Mouse (Mus musculus): ENCODE measurements at regions not wholly inside any gene's neighbourhood (a gene's known extent, or its start where the extent isn't known, plus 50 kb on each side); places are given as distances from the start of the nearest gene placed in this dataset.

DNA sequence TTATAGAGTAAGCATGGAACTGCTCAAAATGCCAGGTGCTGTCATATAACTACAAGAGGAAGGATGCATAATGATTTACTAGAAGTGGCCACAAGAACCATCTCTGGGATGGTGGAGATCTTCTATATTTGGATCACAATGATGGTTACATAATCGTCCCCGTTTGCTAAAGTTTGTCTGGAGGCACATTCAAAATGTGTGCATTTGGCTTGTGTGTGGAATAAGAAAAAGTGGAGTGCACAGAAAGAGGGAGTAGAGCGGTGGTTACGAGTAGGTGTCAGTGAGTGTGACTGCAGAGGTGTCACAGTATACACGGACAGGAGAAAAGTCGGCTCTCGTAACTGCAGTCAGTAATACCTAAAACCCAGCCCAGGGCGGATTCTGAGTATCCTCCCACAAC is 238.3 kb upstream of the Cnr1 start:
- DNase-seq (ENCODE audit: low spot score in 2 of 2) = peak in 1 of 2 experiments; percentile 39

DNA sequence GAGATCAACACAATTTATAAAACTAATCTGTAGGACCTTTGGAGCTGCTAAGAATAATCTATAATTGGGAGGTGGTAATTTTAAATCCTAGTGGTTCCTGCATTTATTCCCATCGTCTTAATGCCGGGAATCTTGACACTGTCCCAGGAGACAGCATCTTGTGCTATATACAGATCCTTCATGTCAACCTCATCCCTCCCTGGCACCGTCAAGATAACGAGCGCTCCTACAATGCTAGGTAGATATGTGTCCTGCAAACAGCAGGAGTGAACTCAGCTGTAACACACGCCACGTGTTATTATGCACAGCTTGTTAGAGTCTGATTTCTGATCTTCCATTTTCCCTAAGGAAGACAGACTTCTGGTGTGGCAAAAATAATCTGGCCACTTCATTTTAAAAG is 237.0 kb upstream of the Cnr1 start:
- DNase-seq (ENCODE audit: low spot score in 2 of 2) = no peak

DNA sequence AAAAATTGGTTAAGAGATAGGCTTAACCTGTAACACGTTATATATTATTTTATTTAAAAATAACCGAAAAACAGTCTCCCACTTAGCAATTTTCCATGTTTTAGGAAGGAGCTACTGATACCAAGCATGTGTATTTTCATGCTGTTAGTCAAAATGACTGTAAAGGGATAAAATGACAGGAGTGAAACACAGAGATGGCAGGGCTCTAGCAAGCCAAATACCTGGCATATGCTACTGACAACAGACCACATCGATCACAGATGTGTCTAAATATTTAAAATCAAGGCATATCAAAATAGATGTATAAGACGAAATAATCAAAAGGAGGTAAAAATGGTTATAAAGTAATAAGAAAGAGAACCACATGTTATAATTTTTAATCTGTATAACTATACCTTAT is 231.0 kb upstream of the Cnr1 start:
- DNase-seq (ENCODE audit: low spot score in 2 of 2) = no peak

DNA sequence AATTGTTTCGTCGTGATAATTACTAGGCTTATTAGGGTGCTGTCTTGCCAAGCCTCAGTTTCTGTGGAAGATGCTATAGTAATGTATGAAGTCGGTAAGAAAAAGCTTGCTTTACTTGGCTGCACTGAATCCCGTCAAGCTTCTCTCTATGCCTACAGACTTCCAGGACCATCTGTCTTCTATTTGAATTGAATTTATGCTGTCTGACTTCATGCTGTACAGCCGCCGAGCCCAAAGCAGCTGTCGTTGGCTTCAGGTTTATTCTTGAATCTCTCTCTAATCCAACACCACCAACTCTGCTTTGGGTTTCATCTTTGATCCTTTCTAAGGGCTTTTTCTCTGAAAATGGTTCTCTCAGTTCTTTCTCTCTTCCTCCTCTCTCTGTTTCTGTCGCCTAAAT is 227.4 kb upstream of the Cnr1 start:
- DNase-seq (ENCODE audit: low spot score in 2 of 2) = peak; percentile 61 to 72

DNA sequence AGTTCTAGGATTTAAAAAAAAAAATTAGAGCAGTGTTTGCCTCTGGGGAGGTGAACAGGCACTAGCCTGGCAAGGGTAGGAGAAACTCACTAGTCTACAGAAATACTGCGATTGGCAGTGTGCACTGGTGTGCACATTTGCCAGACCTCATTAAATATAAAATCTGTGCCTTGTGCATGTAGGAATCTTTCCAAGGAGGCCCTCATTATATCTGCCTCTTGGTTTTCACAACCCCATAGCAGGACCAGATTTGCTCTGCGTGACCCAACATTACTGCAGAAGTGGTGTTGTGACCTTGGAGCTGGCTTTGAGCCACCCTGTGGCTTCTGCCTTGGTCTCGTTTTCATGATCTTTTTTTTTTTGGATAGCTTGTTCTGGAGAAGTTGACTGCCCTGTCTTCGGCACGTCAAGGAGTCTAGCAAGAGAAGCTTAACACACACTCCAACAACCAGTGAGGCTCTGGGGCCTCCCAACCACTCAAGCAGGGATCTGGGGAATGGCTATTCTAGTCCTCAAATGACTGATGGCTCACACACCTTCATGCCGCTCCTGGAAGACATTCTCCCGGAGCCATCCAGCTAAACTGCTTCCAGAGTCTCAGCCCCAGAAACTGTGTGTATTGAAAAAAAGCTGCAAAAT is 222.2 kb upstream of the Cnr1 start:
- DNase-seq (ENCODE audit: low spot score in 2 of 2) = peak in 1 of 2 experiments; percentile 1

DNA sequence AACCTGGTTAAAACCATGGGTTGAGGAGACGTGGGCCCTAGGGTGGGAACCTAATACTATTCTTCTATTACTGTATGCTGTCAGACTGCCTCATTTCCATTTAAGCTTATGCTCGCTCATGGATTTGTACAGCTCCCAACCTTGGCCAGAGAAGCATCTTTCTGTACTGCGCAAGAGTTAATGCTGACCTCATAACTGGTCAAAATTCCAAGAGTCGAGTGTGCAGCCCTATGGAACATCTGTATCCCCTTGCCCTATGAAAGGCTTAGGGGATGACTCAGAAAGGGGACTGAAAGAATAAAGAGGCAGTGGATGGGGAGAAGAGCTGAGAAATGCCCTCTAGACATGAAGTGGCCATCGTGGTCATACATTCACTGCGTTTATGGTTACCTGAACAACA is 218.7 kb upstream of the Cnr1 start:
- DNase-seq (ENCODE audit: low spot score in 2 of 2) = peak in 1 of 2 experiments; percentile 0

DNA sequence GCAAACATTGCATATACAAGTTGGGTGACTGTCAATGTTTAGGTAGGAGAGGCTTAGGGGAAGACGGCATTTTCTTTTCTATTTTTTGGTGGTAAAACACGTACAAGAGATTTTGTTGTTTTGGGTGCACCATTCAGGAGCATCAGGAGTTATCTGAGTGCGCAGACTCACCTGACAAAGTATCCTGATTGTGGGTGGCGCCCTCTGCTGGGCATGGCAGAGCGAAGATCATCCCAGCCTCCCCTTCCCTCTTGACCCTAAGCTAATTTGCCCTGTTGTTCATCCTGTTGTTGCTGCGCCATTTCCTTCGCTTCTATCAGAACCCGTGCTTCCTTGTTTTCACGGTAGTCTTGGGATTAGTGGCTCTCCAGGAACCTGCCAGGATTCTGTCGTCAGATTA is 217.6 kb upstream of the Cnr1 start:
- DNase-seq (ENCODE audit: low spot score in 2 of 2) = no peak

DNA sequence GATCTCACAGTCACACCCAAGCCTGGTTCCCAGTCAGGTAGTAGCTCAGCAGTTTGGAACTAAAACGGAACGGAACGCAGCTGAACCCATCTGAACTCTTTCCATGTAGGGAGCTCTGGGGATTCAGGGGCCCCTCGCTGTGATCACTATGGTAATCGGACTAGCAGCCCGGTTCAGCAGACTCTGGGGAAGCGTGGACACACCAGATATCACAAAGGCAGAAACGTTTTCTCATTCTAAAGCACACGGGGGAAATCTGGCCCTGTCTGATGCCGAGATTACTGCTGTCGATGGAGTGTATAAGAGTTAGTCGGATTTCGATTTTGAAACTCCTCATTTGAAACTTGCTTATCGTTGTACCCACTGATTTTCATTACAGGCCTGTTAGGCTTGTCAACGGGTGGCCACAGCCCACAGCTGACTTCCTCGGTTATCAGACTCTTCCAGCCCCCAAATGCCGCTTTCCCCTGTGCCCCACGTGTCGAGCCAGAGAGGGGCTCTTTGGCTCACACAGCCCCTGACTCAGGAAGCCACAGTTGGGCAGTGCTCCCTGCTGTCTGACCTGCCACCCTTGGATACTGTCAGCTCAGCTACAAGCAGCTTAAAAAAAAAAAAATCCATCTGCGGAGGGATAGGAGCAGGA is 207.8 kb upstream of the Cnr1 start:
- no peak for DNase-seq (ENCODE audit: low spot score in 2 of 2)

DNA sequence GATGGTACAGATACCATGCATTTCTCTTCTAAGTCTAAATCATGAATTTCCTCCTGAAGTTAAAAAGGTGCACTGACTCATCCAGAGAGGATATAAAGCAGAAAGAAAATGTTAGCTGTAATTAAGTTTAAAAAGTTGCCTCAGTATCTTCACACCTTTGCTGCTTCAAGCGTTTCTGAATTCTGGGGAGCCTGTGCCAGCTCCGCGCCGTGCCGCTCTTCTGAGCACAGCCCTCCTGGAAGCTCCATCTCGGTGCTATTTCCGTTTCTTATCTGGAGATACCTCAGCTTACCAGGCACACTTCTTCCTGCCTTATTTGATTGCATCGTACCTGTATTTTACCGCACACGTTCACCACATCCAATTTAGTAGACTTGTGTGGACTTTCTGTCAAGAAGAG is 203.4 kb upstream of the Cnr1 start:
- peak in 1 of 2 experiments; percentile 34 for DNase-seq (ENCODE audit: low spot score in 2 of 2)

DNA sequence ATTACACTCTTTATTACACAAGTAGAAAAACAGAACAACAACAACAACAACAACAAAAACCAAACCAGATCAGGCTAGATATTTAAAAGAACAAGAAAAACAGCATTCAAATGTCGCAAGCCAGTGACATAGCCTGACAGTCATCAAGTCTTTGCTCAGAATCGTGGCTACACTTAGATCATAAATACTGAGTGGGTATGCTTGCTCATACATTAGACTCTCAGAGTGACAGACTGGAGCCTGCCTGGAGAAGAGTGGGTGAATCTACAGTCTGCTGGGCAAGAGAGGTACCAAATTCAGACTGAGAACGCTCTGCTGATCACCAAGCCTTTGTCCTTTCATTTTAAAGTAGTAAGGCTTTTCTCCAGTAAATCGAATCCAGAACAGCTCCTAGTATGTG is 202.4 kb upstream of the Cnr1 start:
- no peak for DNase-seq (ENCODE audit: low spot score in 2 of 2)

DNA sequence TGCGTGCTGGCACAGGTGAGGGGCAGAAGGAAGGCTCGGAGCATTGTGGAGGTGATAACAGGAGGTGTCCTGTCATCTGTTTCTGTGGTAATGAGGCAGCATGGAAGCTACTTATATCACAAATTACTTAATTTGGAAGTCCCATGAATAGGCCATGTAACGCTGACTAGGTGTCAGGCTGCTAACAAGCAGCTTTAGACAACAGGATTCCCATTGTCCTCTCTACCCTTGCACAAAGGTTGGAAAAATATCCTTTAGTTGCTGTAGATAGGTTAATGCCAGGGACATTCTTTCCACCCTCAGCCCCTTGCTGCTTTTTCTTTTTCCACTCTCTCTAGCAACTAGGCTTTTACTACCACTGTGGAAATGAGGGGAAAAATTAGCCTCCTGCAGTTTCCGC is 192.6 kb upstream of the Cnr1 start:
- no peak for DNase-seq (ENCODE audit: low spot score in 2 of 2)

DNA sequence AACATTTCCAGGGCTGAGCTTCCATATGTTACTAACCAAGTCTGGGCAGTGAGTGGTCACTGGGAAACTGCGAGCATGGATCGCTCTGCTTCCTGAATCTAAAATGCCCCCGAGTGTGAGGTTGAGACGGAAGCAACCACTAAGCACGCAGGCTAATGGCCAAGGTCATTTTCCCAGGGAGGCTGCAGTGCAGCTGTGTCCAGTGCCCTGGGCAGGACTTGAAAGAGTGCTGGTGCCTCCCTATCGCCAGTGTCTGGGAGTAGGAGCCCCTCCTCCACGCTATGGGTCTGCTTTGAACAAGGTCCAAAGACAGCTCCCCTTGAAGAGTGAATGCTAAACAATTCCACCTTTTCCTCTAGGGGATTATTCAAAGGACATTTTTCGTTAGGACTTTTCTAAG is 189.5 kb upstream of the Cnr1 start:
- DNase-seq (ENCODE audit: low spot score in 2 of 2) = no peak

DNA sequence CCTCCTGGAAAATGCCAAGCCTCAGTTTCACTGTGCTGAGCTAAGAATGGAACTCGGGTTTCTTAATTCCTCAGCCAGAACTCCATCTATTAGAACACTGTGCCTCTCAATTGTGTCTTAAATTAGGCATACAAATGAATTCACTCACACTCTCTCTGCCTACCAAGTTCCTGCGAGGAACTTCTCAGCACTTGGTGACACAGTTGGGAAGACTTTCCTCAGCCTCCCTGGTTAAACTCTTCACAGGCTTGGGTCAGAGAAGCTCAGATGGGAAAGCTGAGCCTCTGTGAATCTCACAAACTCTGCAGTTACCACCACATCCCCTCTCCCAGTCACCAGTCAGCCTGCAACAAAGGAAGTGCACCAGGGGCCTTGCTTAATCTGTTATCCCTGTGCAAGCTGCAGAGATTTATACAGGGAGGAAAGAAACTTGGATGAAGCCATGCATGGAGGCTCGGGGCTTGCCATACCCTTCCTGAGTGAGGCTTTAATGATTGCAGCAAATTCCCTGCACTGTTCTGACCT is 188.9 kb upstream of the Cnr1 start:
- peak in 1 of 2 experiments; percentile 37 for DNase-seq (ENCODE audit: low spot score in 2 of 2)

DNA sequence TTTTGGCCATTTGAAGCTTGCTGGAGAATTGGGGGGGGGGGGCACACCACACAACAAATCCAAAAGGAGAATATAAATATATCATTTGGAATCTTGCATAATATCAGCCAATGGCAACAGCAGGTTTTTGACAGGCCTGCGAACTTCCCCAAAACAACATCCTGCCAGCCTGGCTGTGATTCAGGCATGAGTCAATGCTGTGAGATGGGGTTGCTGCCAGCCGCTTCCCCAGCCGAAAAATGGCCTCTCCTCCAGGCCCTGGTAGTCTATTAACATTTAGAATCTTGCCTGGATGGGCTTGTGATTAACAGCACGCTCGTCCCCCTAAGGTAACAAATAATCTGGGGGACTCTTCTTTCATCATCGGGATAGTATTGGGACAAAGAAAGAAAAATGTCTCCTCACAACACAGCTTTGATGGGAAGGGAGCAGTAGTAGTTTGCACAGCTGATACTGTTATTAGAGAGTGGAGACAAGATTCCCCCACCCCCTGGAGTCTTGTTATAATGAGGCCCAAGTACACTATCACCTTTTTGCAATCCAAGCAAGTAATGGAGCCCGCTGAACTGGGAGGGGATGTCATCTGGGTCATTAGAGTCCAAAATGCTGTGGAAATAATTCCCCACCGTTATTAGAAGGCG is 188.2 kb upstream of the Cnr1 start:
- DNase-seq (ENCODE audit: low spot score in 2 of 2) = peak in 1 of 2 experiments; percentile 81

DNA sequence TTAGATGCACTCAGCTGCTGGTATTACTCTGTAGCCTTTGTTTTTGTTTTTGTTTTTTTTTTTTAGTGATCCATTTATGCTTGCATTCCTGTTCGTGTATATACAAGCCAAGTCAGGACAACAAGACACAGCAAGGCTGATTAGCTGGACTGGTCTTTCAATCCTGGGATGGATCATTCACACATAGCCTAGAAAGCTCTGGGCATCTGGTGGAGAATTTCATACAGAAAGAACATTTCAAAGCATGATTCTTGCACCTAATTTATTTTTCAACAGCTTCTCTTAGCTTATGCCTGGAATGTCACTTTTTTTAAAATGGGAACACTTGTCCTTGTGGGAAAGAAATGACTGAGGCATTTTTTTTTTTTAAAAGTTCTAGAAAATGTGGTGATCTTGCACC is 187.1 kb upstream of the Cnr1 start:
- DNase-seq (ENCODE audit: low spot score in 2 of 2) = no peak

DNA sequence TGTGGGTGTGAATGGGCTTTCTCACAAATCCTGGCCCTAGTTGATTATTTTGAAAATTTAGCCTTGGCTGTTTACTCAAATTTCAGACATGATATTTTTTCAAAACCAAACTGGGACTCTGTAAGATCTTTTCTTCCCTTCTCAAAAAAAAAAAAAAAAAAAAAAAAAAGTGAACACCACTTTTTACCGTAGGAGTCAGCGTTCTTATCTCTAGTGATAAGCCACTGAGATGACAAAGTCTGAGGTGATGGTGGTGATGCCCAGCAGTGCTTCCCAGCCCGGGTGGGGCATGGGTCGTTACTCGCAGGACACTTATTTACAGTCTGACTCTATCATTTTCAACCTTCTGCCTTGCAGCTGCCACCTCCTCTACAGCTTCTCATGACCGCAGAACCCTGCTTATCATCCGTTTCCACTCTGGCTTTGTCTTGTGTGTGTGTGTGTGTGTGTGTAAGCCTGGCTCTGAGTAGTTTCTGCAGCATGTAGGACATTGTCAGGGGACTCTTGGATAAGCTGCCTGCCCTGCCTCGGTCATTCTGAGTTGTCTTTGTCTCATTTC is 186.5 kb upstream of the Cnr1 start:
- no peak for DNase-seq (ENCODE audit: low spot score in 2 of 2)

DNA sequence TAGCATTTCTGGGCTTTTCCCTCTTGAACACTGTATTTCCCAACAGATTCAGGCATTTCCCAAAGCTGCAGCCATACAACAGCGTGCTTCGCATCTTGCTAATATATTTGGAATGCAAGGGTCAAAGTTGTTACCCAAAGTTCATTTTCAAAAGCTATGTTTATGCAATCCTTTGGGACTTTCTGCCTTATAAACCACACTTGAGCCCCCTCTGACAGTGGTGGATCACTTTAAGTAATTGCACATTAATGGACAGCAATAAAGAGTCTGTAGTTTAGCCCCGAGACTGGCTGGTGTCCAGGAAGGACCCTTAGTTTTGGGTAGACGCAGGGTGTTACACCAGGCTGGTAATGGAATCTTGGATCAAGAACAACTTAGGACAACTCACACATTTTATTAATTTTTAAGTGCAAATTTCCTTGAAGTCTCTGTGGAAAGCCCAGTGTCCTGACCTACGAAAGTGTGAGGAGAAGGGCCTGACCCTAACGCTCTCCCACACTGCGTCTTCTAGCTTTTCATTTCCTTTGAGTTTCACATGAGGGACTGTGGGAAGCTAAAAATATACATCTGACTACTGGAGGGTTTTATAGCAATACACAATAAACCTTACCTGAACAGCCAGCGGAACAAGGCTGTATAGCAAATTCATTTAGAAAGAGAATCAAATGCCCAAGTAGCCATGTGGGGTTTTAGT is 185.0 kb upstream of the Cnr1 start:
- no peak for DNase-seq (ENCODE audit: low spot score in 2 of 2)

DNA sequence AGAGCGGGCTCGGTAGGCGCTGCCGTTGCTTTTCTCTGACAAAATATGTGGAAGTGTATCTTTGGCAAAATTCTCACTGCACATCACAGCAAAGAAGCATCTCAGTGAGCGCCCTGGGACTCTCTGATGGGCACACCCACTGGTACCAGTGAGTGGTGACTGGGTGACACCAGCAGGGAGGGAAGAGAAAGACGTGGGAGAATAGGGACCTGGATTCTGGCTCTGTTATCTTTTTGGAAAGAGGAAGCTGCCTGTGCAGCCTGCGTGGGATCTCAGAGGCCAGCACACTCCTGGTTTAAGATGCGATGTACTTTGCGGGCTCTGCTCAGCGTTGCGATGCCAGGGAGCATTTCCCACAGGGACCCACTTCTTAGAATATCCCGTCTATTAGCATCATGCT is 183.4 kb upstream of the Cnr1 start:
- no peak for DNase-seq (ENCODE audit: low spot score in 2 of 2)

DNA sequence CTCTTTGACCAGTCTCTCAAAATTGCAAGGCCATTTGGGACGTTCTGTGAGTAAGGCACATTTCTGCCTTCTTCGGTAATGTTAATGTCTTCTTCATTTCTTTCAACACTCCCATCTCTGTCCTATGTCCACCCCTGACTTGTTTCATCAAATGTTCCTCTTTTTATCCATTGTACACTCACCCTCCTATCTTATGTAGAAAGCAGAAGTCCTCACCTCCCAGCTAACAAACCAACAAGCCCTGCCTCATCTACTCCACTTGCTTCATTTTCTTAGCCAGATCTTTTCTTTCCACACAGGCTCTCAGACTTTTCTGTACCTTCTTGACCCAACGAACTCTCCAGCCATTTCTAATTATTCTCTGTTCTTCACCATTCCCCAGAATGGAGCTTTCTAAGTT is 179.2 kb upstream of the Cnr1 start:
- DNase-seq (ENCODE audit: low spot score in 2 of 2) = no peak

DNA sequence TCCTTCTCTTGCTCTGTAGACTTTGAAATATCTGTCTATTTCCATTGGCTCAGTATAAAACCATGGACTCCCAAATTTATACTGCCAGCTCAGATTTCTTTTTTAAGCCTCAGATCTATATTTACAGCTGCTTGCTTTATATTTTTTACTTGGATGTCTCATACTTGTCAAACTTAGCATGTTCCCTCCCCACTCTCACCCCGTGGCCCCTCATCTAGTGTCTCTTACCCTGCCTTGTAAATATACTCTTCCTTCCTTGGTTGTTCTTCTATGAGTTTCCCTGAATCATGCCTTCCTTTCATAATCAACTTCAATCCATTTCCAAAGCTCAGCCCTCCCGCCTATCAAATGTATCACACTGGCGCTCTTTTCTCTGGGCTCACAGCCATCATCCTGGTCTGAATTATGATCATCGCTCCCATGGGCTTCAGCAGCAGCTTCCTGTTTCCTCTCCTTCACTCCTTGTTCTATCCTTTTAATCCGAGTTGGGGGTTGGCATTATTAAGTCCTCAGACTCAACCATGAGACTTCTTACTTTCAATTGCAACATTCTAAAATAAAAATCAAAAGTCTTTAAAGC is 177.0 kb upstream of the Cnr1 start:
- DNase-seq (ENCODE audit: low spot score in 2 of 2) = no peak

DNA sequence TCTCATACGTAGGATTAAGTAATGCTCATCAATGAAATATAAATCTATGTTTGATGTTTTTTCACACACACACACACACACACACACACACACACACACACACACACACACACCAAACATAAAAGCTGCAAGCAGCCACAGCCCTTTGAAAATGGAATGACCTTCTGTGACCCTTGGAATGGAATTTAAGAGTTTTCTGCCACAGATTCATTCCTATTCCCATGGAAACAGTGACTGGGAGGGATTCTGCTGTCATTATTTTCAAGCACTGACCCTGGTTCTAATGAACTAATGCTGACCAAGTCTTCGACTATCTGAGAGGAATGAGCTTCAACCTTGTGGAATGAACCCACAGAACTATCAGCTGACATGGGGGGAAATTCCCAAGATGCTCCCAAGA is 156.7 kb upstream of the Cnr1 start:
- no peak for DNase-seq (ENCODE audit: low spot score in 2 of 2)

DNA sequence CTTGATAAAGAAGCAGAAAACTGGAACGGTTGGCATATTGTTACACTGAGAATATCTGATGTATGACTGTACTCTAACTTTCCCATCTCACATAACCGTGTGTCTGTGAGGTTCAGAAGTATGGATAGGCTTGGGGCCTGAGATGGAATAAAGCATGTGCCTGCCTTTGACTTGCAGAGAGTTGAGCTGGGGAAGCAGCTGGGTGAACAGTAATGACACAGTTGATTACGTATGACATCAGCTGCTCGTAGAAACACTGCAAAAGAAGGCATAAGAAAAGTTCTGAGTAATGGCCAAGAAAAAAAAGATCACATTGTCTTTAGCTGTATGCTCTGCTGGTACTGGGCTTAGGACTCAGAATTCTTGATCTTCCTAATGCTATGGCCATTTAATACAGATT is 138.4 kb upstream of the Cnr1 start:
- DNase-seq (ENCODE audit: low spot score in 2 of 2) = no peak

Data from left cerebral cortex, adult 9 months (tissue).